Mouse (Mus musculus) megakaryocyte-erythroid progenitor cell, adult 5-6 weeks (primary cell): ENCODE measurements around the gene Map3k1. TPM values are rescaled to one million over a fixed set of nuclear protein-coding genes. Genes with fewer than 3 reads are reported as not detected.

ENCODE experiments used
- ATAC-seq: replicated peaks from 2 replicates; pipeline ENCODE4 v1.8.0; 2016; ENCODE audit warnings: mild to moderate bottlenecking, inconsistent platforms; ENCODE audit not compliant: severe bottlenecking, poor library complexity, low FRiP score, low TSS enrichment
- total RNA-seq, 2 experiments: library from RNA; stranded (forward) in 1 of 2; stranded (reverse) in 1 of 2; fragments of 200-1000, 215-1000 nt in 1 of 2; fragments of >200 nt in 1 of 2; fragmentation: Nextera tagmentation in 1 of 2; gene quantifications; 2 replicates each; pipeline ENCODE4 v1.2.3; 2014 to 2017

Map3k1 gene
- total RNA-seq (2014; fragmentation: Nextera tagmentation) (12.2 and 13.6 TPM in 2 replicates), total RNA-seq (2017) (10.7 and 36.0 TPM in 2 replicates)

DNA sequence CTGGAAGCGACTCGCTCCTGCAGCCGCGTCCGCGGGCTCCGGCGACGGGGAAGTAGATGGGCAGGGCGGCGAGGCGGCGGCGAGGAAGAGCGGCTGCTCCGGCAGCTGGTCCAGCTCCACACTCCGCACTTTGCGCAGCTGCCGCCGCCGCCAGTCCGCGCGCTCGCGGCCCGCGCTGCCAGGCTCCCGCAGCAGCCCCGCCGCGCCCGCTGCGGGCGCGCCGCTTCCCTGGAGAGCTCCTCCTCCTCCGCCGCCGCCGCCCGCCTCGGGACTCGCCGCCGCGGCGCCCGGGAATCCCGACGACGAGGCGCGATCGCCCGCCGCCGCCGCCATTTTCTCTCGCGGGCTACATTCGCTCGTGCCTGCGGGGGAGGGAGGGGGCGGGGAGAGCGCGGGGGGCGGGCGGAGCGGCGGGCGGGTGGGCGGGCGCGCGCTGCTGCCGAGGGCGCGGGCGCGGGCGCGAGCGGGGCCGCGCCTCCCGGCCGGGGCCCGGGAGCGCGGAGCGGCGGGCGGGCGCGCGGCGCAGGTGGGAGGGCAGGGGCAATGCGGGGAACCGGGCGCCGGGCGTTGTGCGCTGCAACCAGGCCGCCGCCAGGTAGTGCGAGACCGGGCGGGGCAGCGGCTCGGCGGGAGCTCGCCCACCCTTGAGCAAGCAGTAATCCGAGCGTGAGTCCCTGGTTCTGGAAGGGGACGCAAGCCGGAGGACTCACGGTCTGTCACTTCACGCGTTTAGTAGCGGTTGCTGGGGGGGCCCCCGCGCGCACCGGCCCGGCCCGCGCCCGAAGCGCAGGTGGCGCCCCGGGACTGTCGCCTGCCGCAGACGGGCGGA is at the start of gene Map3k1:
Gene Map3k1 (minus strand): TSS at position 357 of the 829 bp plus-strand sequence.
- peak; percentile 29 for ATAC-seq

DNA sequence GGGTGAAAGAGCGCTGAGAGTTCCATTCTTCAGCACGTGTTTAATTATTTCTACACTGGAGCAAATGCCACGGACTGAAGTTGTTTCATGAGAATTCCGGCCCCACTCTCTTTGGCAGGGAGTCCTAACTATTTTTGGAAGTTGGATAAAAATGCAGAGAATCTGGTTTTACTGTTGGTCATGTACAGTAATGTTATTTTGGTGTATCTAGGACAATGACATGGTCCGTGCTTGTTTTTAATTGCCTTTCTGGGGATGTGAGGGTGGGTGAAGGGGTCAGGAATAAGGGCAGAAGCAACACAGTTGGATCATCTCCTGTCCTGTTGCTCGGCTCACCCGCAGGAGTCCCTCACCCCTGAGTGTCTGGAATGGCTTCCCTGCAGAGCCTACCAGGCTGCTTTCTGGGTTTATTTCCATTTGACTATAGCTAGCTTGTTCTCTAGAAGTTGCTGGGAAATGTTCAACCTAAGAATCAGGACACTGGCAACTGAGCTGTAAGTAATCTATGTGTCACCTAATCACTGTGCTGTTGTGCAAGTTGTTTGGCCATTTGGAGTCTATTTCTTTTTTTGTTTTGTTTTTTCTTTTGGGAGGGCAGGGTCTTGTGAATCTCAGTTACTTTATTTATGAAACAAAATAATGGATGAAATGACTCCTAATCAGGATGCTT is 48.1 kb upstream of the Map3k1 start:
- no peak for ATAC-seq

DNA sequence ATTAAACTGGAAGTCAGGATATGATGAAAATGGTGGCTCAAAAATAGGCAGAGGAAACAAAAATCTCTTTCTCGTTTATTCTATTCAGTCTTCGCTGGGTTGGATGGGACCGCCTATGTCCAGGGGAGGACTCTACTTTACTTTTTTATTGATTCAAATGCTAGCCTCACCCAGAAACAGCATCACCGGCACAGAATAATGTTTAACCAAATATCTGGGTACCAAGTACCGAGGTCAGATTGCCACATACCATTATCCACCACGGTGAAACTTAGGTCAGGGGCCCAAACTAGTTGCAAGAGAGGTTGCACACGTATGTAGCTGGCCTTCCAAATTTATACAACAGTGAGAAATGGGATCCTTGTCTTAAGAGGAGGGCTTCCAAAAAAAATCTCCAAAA is 47.4 kb upstream of the Map3k1 start:
- no peak for ATAC-seq

DNA sequence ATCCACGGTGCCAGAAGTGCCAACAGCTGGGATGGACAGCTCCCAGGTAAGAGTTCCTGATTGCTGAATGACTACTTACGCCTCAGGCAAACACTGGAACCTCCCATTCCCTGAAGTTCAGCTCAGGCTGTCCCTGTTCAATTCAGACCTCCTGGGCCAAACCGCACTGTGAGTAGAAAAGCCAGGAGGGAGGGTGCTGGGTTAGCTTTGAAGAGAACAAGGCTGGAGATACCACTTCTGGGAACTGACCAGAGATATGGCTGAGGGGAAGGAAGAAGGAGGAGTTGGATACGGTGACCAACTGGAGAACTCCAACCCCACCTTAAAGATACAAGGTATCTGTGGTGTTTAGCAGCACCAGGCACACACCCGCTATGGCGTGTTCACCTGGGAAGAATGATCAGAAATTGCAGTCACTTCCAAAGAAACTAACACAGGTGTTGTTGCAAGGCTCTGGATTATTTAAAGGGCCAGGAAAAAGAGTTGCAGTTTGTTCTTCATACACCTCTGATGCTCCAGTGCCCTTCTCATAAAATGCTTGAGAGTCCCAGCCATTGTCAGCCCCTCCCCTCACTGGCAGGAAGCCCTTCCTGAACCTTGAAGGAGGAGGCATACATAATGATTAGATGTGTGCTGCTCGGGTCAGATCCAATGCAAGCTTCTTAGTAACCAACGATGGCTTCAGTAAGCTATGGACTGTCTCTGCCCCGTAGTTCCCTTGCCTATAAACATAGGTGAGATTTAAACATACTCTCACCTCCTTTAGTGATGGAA is 43.8 kb upstream of the Map3k1 start:
- ATAC-seq: no peak

GRCm38 (mm10) chr13:111850046-111850837 is 41.4 kb upstream of the Map3k1 start:
- no peak for ATAC-seq

DNA sequence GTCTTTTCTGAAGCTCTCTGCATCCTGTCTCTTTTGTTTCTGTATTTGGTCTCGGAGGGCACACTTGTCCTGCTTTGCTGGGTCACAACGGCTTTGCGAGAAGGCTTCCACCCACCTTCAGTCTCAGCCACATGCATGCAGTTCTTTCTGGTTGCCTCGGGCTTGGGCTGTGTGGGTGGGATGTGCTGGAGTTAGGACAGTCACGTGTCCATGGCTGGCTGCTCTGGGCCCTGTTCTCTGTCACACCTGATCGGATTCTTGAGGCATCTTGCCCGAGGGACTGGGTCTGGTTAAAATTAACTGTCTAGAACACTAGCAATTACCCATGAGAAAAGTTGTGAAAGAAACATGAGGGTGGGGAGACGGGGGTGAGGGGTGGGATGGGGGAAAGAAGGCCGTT is 36.7 kb upstream of the Map3k1 start:
- no peak for ATAC-seq

DNA sequence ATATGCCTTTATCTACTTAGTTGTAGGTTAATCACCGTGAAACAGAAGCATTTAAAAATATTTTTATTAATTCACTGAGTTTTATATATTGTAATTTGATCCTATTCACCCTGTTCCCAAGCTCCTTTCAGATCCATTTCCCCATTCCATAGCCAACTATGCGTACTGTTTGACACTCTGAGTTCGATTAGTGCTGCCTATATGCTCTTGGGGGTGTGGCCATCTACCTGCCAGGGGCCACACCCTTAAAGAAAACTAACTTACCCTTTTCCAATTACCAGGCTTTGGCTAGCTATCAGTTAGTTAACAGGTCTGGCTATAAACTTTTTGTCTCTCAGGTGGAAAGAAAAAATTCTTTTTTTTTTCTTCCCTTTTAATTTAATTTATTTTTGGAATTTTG is 35.5 kb upstream of the Map3k1 start:
- no peak for ATAC-seq

DNA sequence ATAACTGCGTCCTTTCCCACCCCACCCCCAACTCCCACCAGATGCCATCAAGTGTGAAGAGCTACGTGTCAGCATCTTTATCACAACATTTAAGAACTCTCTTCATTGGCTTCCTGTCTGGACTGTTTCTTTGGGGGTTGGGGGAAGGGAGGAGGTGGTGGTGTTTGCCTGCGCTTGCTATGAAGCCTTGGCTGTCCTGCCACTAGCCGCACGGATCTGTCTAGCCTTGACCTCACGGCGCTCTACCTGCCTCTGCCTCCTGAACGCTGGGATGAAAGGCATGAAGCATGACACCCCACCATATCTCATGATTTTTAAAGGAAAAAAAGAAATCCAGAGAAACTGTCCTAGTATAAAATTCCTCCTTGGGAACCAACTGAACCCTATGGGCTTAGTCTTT is 27.0 kb upstream of the Map3k1 start:
- no peak for ATAC-seq

DNA sequence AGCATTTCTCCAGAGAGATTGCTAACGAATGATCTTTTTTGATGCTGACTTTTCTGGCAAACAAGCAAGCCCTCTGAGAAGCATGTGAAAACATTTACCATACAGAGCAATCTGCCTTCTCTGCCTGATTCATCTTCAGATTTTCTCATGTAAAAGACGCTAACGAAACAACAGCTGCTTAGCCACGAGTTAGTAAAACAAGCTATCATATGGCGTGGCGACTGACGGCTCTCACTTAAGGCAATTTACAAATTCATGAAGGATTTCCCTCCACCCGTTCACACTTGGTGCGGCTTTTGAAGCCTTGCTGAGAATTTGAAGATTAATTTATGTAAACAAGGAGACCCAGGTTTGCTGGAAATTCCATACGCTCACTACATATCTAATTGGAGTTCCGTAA is 25.8 kb upstream of the Map3k1 start:
- ATAC-seq: no peak

- no peak for ATAC-seq
These were observed 20.7 kb upstream of the Map3k1 start for GRCm38 (mm10) chr13:111829473-111829872.

DNA sequence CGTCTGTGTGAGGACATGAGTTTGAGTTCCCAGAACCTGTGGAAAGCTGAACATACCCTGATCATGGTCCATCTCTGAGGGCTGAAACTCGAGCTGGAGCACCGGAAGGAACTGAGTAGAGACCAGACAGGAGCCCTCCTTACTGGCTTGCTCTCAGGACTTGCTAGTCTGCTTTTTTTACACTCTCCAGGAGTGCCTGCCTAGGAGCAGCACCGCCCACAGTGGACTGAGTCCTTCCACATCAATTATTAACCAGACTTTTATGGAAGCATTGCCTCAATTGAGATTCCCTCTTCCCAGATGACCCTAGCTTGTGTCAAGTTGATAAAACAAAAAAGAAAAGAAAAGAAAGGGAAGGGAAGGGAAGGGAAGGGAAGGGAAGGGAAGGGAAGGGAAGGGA is 18.7 kb upstream of the Map3k1 start:
- no peak for ATAC-seq

- ATAC-seq: no peak
These were observed 15.4 kb upstream of the Map3k1 start for GRCm38 (mm10) chr13:111824178-111824577.

DNA sequence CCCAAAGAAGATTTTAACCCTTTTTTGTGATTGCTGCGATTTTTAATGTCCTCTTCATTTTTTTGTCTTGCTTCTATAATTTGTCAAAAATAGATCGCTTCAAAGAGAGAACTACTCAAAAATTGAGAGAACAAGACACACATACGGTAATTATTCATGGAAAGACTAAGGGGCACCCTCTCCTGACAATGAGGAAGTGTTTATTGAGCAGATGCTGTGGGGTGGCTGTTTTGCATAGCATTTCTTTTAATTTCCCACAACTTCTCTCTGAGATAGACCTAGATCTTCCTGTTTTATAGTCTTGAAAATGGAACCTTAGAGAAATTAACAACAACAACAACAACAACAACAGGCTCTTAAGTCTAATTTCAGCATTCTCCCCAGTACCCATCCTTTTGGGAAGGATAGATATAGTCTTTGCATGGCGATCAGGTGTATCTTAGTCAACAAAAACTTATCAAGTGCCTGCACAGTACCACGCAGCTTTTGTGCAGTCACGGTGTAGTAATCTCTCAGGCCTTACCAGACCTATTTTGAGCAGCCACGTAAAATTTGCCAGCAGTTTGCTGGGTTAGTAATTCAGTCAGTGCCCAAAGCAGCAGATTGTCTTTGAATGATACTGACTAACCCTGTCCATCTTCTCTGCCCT is 13.1 kb upstream of the Map3k1 start:
- ATAC-seq: no peak; the same call in 1 of the 2 replicates

DNA sequence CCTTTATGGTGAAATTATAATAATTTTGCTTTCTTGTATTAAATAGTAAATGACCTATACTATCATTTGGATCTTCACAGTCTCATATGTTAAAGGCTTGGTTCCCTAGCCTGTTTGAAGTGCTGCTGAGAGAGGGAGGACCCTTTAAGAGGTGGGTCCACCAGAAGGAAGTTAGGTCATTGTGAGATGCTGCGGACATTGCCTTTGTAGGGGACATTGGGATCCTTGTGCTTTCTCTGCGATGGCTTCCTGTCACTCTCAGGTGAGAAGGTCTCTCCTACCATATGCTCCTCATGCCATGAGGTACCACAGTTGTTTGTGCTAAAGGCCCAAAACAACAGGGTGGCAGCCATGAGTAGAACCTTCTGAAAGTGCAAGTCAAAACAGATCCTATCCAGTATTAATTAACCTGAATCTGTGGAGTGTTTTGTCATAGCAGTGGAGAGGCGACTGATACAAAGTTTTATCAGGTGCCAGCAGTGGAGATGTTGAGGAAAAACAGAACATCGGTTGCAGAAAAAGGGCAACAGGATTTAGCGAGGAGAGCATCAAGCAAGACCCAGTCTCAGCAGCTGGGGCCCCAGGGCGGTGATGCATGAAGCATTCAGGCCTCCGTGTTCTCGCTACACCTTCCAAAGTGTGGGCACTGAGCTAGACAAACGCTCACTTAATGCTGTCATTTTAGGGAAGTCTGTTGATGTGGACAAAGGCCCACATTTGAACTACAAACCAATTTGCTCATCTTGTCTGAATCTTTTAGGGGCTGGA is 11.0 kb upstream of the Map3k1 start:
- ATAC-seq: no peak

- ATAC-seq: no peak
These were observed 10.3 kb upstream of the Map3k1 start for GRCm38 (mm10) chr13:111819106-111819505.

GRCm38 (mm10) chr13:111818216-111818903 is 9.6 kb upstream of the Map3k1 start:
- 0 out of 2 replicates have a peak, but pooled peaks have one; percentile 11 for ATAC-seq

GRCm38 (mm10) chr13:111817773-111818172 is 9.0 kb upstream of the Map3k1 start:
- ATAC-seq: 0 out of 2 replicates have a peak, but pooled peaks have one; percentile 64

- ATAC-seq: no peak
These were observed 7.6 kb upstream of the Map3k1 start for GRCm38 (mm10) chr13:111816431-111816830.
